Mouse (Mus musculus) Patski (cell line): ENCODE measurements around the gene Xrcc4. TPM values are rescaled to one million over a fixed set of nuclear protein-coding genes. Genes with fewer than 3 reads are reported as not detected.

Experiments
- ATAC-seq: fragments of 100-300 bp; one replicate; pipeline ENCODE4 v1.8.0; 2021
- CTCF ChIA-PET: fragments of 350-600 bp; sonication (Branson Sonifier 250); formaldehyde crosslinking; loops from one replicate; lab custom pipeline; 2022; ENCODE audit warnings: inconsistent platforms; lab: Charles Lee
- POLR2A ChIA-PET: fragments of 350-600 bp; sonication (Branson Sonifier 250); formaldehyde crosslinking; loops from one replicate; lab custom pipeline; 2022; ENCODE audit warnings: antibody characterized with exemption, inconsistent platforms; lab: Charles Lee
- DNase-seq: peaks from one replicate; pipeline ENCODE4 v3.0.0-alpha.2; 2011; ENCODE audit warnings: low read depth, low spot score
- H3K27me3 ChIP-seq: fragments of 371-371 bp; one replicate; pipeline ENCODE4 v1.5.1; 2021
- CTCF ChIP-seq: fragments of 100-300 bp; IDR thresholded peaks from one replicate; pipeline ENCODE4 v1.5.1; 2021
- in situ Hi-C: fragments of 300-500 bp; cut with MboI; formaldehyde crosslinking; loops from 3 replicates; pipeline ENCODE4 v1.11.1; 2018; ENCODE audit warnings: low pct_unique_long_range_greater_than_20kb, mixed read lengths
- polyA plus RNA-seq: library from polyadenylated mRNA; unstranded; gene quantifications from one replicate; pipeline ENCODE4 v1.2.3, GENCODE M21; 2021

Gene Xrcc4
- polyA plus RNA-seq, 1 experiment from 2014 or later, result 18.7 TPM

DNA sequence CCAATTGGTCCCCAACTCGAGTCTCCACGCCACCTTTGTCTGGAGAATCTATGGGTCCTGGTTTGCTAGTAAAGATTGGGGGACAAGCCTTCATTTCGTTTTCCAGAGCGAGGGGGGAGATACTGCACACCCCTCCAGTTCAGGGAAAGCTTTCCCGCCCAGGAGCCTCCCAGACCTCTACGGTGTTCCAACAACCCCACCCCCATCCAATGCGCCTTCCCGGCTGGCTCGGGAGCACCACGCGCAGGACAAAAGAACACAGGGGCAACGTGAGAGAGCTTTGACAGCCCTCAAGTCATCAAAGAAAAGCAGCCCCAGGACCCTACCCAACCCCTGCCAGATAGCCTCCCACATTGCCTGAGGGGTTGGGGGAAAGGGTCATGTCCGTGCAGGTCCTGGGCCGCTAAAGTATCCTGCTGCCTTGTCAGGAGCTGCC lies 348.3 kb downstream of the Xrcc4 start:
- H3K27me3 ChIP-seq, result no peaks in the 10 kb centered on the region
- DNase-seq (no peak), ATAC-seq (no peak)
- no peak for TF ChIP-seq CTCF
- in situ Hi-C loops, result loop anchor here (5.0 to 10.0 kb wide), 2 partner anchors 351 to 794 kb away; no protein-coding TSS in a partner anchor
- ChIA-PET CTCF (interaction anchor here (1.7 kb wide), 1 partner anchor 773 kb away, joined by 5 read pairs; no protein-coding TSS in a partner anchor), POLR2A (no interaction called here)

DNA sequence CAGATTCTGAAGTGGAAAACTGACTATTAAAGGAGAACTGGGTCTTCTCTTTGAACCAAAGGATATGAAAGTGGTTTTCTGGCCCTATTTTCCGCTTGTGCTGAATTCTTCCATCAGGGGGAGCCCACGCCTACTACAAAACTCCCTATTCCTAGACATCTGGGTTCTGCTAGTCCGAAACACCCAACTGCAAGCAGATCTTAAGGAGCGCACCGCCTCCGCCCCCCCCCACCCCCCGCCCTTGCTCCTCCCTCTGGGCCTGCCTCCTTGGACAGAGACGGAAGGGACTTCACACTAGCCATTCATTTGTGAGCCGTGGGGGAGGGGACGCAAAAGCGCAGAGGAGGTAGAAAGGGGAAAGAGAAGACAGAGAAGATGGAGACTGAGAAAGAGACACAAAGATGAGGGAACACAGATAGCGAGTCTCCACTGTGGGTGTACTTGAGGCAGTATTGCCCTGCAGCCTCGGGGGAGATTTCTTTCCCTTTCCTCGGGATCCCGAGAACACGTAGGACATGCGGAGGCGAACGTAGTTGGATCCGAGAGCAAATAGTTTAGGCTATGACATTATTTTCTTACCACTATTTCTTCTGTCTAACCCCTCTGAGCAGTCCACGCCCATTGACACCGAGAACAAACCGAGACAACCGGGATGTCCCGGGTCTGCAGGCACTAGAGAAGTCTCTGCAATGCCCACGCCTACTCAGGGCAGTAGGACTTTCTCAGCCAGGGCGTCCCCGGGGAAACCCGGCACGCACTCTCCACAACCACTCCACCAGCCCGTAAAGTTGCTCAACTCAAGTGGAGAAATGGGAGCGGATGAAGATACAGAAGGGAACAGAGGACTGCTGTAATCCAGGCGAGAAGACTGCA lies 348.9 kb downstream of the Xrcc4 start:
- no peak for TF ChIP-seq CTCF
- in situ Hi-C loops, result loop anchor here (5.0 to 10.0 kb wide), 2 partner anchors 352 to 794 kb away; no protein-coding TSS in a partner anchor
- ATAC-seq (peak; percentile 78), DNase-seq (peak; percentile 59)
- CTCF ChIA-PET, result interaction anchor here (1.7 to 2.0 kb wide), 2 partner anchors 38 to 774 kb away, joined by 4 to 5 read pairs; no protein-coding TSS in a partner anchor
- POLR2A ChIA-PET, result no interaction called here
- H3K27me3 ChIP-seq, result no peaks in the 10 kb centered on the region

GRCm38 (mm10) chr13:89739696-89740242 lies 349.6 kb downstream of the Xrcc4 start:
- ChIA-PET POLR2A (interaction anchor here (0.5 kb wide), 1 partner anchor 909 kb away, joined by 3 read pairs; no protein-coding TSS in a partner anchor), CTCF (interaction anchor here (2.0 to 2.2 kb wide), 2 partner anchors 39 to 72 kb away, joined by 4 to 7 read pairs; no protein-coding TSS in a partner anchor)
- H3K27me3 ChIP-seq, result no peaks in the 10 kb centered on the region
- in situ Hi-C loops, result loop anchor here (5.0 to 10.0 kb wide), 2 partner anchors 353 to 795 kb away; no protein-coding TSS in a partner anchor
- TF ChIP-seq CTCF, result no peak
- DNase-seq (no peak), ATAC-seq (peak; percentile 46)

DNA sequence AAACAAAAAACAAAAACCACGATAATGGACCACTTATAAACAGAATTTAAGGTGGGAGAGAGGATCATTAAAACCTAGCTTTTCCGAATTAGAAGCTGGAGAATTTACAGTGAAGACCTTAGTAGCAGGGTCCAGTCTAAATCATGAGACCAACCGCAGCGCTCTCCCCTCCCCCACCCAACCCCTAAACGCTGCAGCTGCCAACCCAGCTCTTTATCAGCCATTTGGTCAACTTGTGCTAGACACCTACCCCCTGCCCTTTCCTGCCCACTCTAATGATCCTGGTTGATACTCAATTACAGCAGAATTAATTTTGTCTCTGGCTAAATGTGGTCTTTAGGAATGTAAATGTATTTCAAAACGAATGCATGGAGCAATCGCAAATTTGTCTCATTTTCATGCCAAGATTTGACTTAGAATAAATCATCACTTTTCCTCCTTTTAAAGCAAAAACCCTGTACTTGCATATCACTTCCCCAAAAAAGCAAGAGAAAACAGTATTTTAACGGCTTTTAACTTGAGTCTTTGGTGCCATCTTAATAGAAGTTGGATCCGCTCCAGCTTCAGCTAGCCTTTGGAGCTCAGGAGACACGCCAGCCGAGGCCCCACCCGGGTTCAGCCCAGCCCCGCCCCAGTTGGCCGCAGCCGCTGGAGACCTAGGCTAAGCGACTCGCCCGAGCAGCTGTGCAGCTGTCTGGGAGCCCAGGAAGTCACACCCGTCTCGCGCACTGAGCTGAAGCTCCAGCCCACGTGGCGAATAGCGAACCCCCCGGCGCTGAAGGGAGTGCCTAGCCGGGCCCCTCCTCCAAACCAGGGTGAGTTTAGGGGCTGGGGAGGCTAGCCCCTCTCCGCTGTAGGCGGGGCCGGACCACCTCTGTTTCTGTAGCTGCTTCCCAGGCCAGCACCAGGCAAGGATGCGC lies 350.4 kb downstream of the Xrcc4 start:
- CTCF ChIA-PET, result interaction anchor here (0.9 to 2.2 kb wide), 4 partner anchors 19 to 71 kb away, joined by 3 to 7 read pairs (median 4); no protein-coding TSS in a partner anchor
- in situ Hi-C loops, result no loop called here
- TF ChIP-seq CTCF, result no peak
- peak; percentile 76 for ATAC-seq
- peak; percentile 35 for DNase-seq
- POLR2A ChIA-PET, result interaction anchor here (0.5 kb wide), 1 partner anchor 909 kb away, joined by 3 read pairs; no protein-coding TSS in a partner anchor
- no peaks in the 10 kb centered on the region for H3K27me3 ChIP-seq

DNA sequence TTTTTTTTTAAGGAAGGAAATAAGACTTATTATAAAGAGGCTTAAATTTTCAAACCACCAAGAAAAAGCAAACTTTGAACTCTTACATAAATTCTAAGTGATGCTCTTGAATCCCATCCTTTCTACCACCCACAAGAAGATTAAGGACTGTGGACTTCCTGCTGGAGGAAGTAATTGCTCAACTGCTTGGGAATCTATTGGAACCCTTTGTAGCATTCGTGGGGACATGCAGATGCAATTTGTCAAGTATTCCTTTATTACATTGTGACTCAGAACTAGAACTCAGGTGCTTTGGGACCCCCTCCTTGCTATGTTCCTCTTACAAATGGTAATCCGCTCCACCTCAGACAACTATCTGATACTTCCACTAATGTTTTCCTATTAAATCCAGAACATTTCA lies 351.1 kb downstream of the Xrcc4 start:
- POLR2A ChIA-PET, result interaction anchor here (0.6 kb wide), 1 partner anchor 7 kb away, joined by 3 read pairs; no protein-coding TSS in a partner anchor
- ATAC-seq, result no peak
- CTCF ChIA-PET, result interaction anchor here (1.3 to 2.2 kb wide), 3 partner anchors 18 to 70 kb away, joined by 3 to 7 read pairs (median 4); no protein-coding TSS in a partner anchor
- no peak for DNase-seq
- H3K27me3 ChIP-seq, result no peaks in the 10 kb centered on the region
- TF ChIP-seq CTCF, result no peak
- in situ Hi-C loops, result no loop called here

DNA sequence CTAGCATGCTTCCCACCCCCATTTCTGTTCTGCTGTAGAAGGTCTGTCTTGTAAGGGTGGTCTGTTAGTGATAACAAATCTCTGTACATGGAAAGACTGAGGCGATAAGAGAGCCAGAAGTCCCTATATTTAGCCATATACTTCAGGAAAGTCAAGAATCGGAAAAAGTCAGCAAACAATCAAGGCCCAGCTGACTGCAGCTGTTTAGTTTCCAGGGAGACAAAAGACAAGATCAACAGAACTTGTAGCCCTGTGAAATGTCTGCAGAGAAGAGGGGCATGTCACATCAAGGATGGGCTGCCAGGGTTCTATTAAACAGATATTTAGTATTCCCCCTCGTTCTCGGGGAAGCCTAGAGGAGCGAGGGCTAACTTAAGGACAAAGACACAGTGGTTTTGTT lies 354.3 kb downstream of the Xrcc4 start:
- DNase-seq (no peak), ATAC-seq (no peak)
- in situ Hi-C loops, result no loop called here
- TF ChIP-seq CTCF, result no peak
- CTCF ChIA-PET, result interaction anchor here (0.9 kb wide), 1 partner anchor 63 kb away, joined by 3 read pairs; no protein-coding TSS in a partner anchor
- POLR2A ChIA-PET, result no interaction called here
- no peaks in the 10 kb centered on the region for H3K27me3 ChIP-seq

GRCm38 (mm10) chr13:89726492-89726891 lies 362.9 kb downstream of the Xrcc4 start:
- ChIA-PET CTCF (interaction anchor here (1.8 kb wide), 1 partner anchor 1114 kb away, joined by 4 read pairs; no protein-coding TSS in a partner anchor), POLR2A (no interaction called here)
- ATAC-seq (no peak), DNase-seq (no peak)
- in situ Hi-C loops, result no loop called here
- no peak for TF ChIP-seq CTCF
- H3K27me3 ChIP-seq, result no peaks in the 10 kb centered on the region

Other genes starting within 250 kb of the Xrcc4 start
- gene Tmem167, start 485 bp downstream of the Xrcc4 start, polyA plus RNA-seq, result 17.7 TPM